Mouse (Mus musculus) fibroblast of lung, adult 2 months (primary cell): ENCODE data around the gene Fgr.

Experiments
- DNase-seq: peaks from one replicate; pipeline ENCODE4 v3.0.0-alpha.2; 2011; ENCODE audit warnings: low read depth

Fgr gene

GRCm38 (mm10) chr4:132958741-132959678 is 14.9 kb upstream of the Fgr start:
- peak; percentile 83 for DNase-seq

- no peak for DNase-seq
Observed at GRCm38 (mm10) chr4:132959679-132960045, 14.2 kb upstream of the Fgr start.

GRCm38 (mm10) chr4:132960313-132960712 is 13.6 kb upstream of the Fgr start:
- DNase-seq: no peak

- no peak for DNase-seq
Observed at GRCm38 (mm10) chr4:132960864-132961639, 12.8 kb upstream of the Fgr start.

- no peak for DNase-seq
Observed at GRCm38 (mm10) chr4:132961866-132962265, 12.0 kb upstream of the Fgr start.

- DNase-seq: no peak
Observed at GRCm38 (mm10) chr4:132962628-132963027, 11.3 kb upstream of the Fgr start.

DNA sequence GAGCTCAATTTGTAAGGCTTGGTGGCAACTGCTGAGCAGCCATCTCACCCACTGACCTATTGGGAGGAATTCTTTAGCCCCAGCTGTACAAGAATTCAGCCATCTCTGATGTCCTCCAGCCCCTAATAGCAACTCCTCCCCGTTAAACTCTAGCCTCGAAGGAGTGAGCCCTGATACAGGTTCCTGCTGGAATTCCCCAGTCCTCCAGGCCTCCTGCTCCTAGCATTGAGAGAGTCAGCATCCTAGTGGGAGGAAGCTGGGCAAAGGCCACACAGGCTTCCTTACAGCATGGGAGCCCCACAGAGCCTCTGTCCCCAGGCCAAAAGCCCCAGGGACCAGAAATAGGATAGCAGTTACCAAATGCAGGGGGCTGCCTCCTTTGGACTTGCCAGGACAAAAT is 10.5 kb upstream of the Fgr start:
- no peak for DNase-seq

- DNase-seq: no peak
Observed at GRCm38 (mm10) chr4:132964064-132964463, 9.8 kb upstream of the Fgr start.

GRCm38 (mm10) chr4:132964473-132964872 is 9.4 kb upstream of the Fgr start:
- DNase-seq: no peak

GRCm38 (mm10) chr4:132968105-132968938 is 5.6 kb upstream of the Fgr start:
- no peak for DNase-seq

DNA sequence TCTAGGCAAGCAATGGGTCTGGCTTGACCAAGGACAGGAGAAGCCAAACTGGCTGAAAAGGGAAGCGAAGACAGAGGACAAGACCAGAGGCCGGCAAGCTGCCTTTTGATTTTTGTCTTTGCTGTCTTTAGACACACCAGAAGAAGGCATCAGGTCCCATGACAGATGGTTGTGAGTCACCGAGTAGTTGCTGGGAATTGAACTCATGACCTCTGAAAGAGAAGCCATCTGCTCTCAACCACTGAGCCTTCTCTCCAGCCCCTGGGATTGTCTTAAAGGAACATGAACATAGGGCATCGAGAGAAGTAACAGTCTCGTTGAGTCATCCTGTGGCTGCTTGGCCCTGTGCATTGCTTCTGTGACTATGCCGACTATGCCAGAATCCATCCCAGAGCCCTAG is 2.3 kb upstream of the Fgr start:
- no peak for DNase-seq

GRCm38 (mm10) chr4:132972101-132972500 is 1.8 kb upstream of the Fgr start:
- no peak for DNase-seq

- DNase-seq: no peak
Observed at GRCm38 (mm10) chr4:132972556-132972955, 1.3 kb upstream of the Fgr start.

GRCm38 (mm10) chr4:132973186-132973585 is 709 bp upstream of the Fgr start:
- no peak for DNase-seq

- peak; percentile 30 for DNase-seq
Observed at GRCm38 (mm10) chr4:132974904-132975303, 1.0 kb downstream of the Fgr start.

GRCm38 (mm10) chr4:132975791-132976190 is 1.9 kb downstream of the Fgr start:
- no peak for DNase-seq

DNA sequence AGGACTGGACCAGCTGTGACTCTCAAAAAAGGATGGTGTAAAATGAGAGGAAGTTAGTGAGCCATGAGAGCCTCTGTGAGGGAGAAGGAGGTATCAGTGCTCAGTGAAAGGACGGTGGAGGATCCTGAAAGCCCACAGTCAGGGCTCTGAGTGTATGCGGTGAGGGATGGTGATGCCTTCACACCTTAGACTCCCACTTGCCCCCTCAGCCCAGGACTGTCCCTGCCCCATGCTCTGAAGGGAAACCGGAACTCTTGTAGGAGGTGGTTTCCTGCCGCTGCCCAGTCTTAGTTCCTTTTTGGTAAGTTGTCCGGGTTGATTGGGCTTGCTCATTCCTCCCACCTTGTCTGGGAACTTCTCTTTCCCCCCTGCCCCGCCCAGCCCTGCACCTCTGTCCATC is 2.8 kb downstream of the Fgr start:
- DNase-seq: no peak

GRCm38 (mm10) chr4:132977597-132977996 is 3.7 kb downstream of the Fgr start:
- DNase-seq: no peak

- DNase-seq: no peak
Observed at GRCm38 (mm10) chr4:132979186-132979585, 5.3 kb downstream of the Fgr start.

GRCm38 (mm10) chr4:132981621-132982020 is 7.7 kb downstream of the Fgr start:
- no peak for DNase-seq

DNA sequence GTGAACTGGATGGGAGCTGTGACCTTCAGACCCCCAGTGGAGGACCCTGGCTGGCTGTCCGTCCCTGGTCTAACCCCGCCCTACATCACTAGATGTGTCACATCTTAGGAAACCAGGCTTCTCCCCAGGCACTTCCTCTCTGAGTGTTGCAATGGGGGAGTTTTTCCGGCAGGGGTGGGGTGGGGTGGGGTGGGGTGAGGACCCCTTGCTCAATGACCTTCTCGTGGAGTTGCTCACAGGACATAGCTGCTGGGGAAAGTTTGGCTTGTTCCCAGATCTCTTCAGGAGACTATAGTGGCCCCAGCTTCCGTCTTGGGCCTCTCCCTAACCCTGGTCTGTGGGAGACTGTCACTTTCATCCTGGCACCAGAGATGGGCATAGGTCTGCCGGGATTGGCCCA is 9.1 kb downstream of the Fgr start:
- no peak for DNase-seq
